Mouse (Mus musculus) G1E (cell line): Measurements from ENCODE around the gene Dbp. TPM values are rescaled to one million over a fixed set of nuclear protein-coding genes. Genes with fewer than 3 reads are reported as not detected.

ENCODE experiments used
- ATAC-seq: 2 replicates; pipeline ENCODE4 v1.8.0; 2016; ENCODE audit warnings: mild to moderate bottlenecking; ENCODE audit not compliant: insufficient number of reproducible peaks, poor library complexity, low FRiP score, severe bottlenecking; ENCODE audit errors: extremely low read depth
- DNase-seq: peaks from one replicate; pipeline ENCODE4 v3.0.0; 2012; ENCODE audit warnings: low spot score
- H3K27me3 ChIP-seq: 2 replicates; pipeline ENCODE4 v1.6.1; 2012; ENCODE audit warnings: mild to moderate bottlenecking, low read length, inconsistent platforms; ENCODE audit not compliant: insufficient read depth
- H3K36me3 ChIP-seq: replicated peaks from 2 replicates; pipeline ENCODE3; 2012; ENCODE audit warnings: mild to moderate bottlenecking, inconsistent platforms
- H3K4me1 ChIP-seq: 2 replicates; pipeline ENCODE4 v1.6.1; 2012; ENCODE audit warnings: low read depth, low read length, inconsistent platforms, mixed read lengths; ENCODE audit not compliant: insufficient read depth
- H3K4me3 ChIP-seq: 2 replicates; pipeline ENCODE4 v1.5.1; 2012; ENCODE audit warnings: low read depth, mild to moderate bottlenecking, inconsistent platforms, low read length, moderate library complexity, mixed read lengths
- H3K9me3 ChIP-seq: replicated peaks from 2 replicates; pipeline ENCODE4 v1.6.1; 2012; ENCODE audit warnings: inconsistent platforms
- CTCF ChIP-seq: IDR thresholded peaks from 2 replicates; pipeline ENCODE4 v1.5.1; 2012; ENCODE audit warnings: low read depth, low read length, inconsistent platforms, mixed read lengths
- GATA1 ChIP-seq: IDR thresholded peaks from 2 replicates; pipeline ENCODE4 v1.6.1; 2012; ENCODE audit warnings: borderline replicate concordance, low read length, inconsistent platforms, mixed read lengths
- GATA2 ChIP-seq: IDR thresholded peaks from 2 replicates; pipeline ENCODE4 v1.6.1; 2012; ENCODE audit warnings: low read depth, low read length, inconsistent platforms, borderline replicate concordance
- POLR2AphosphoS5 ChIP-seq: IDR thresholded peaks from 2 replicates; pipeline ENCODE4 v1.6.1; 2012; ENCODE audit warnings: low read depth, low read length, inconsistent platforms; ENCODE audit not compliant: insufficient replicate concordance
- TAL1 ChIP-seq: conservative IDR thresholded peaks from 2 replicates; pipeline ENCODE4 v1.6.1; 2012; ENCODE audit warnings: low read depth, low read length, inconsistent platforms, mixed read lengths
- polyA plus RNA-seq: library from polyadenylated mRNA; stranded (reverse); fragments of >175 nt; gene quantifications from 2 replicates; pipeline ENCODE4 v1.2.3, GENCODE M21; 2012
- total RNA-seq, 2 experiments: library from RNA; stranded (forward) in 1 of 2; stranded (reverse) in 1 of 2; fragments of 200-1000 nt in 1 of 2; fragments of >200 nt in 1 of 2; fragmentation: Nextera tagmentation in 1 of 2; gene quantifications; 2 replicates each; pipeline ENCODE4 v1.2.3; 2014 to 2017

Dbp gene
- total and polyA plus RNA-seq, 3 experiments: 18.0 to 33.7 (median 30.2) TPM

DNA sequence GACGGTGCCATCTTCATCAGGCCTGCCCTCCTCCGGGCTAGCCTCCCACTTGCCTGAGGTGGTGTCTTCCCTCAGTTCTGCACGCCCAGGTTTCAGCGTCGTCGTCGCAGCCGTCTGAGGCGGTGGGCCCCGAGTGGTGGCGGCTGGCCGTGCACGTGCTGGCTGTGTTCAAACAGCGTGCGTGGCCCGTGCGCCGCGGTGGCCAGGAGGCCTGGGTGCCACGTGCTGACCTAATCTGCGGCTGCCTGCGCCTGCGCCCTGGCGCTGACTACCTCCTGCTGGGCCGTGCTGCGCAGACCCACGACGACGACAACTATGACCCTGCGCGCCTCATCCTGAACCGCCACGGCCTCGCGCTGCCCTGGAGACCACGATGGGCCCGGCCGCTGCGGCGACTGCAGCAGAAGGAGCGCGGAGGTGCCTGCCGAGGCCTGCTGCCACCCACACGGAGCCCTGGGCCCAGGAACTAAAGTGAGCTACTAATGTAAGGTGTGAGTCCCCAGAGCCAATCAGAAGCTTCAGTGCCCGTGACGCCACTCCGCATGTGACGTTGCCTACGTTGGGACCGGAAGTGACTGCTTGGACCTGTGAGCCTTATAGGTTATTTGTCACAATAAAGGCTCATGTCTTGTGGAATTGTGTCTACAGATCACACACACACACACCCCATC is 10.8 kb upstream of the Dbp start, which contains the start of gene Sec1:
TSS of gene Sec1 (minus strand) at position 482 of the 671 bp plus-strand sequence.
- Histone ChIP-seq H3K36me3 (no peaks in the 10 kb centered on the region), H3K4me3 (no peak within 1 kb of the TSS), H3K27me3 (peaks cover 49% of the 10 kb centered on the region), H3K4me1 (peaks cover 12% of the 10 kb centered on the region), H3K9me3 (0 out of 2 replicates have a peak, but pooled peaks cover 4% of the 10 kb centered on the region)
- ATAC-seq (no peak), DNase-seq (no peak)
- TF ChIP-seq POLR2AphosphoS5 (no peak), GATA1 (no peak), TAL1 (no peak)

GRCm38 (mm10) chr7:45695098-45695497 is 9.8 kb upstream of the Dbp start:
- peaks cover 21% of the 10 kb centered on the region for H3K4me1 ChIP-seq
- 0 out of 2 replicates have a peak, but pooled peaks cover 4% of the 10 kb centered on the region for H3K9me3 ChIP-seq
- no peaks in the 10 kb centered on the region for H3K36me3 ChIP-seq
- DNase-seq (no peak), ATAC-seq (no peak)
- no peak overlapping the region for H3K4me3 ChIP-seq
- no peak for TF ChIP-seq POLR2AphosphoS5
- peaks cover 49% of the 10 kb centered on the region for H3K27me3 ChIP-seq

- no peak overlapping the region for H3K4me3 ChIP-seq
- TF ChIP-seq TAL1: no peak
- no peak for TF ChIP-seq GATA2
- TF ChIP-seq GATA1: no peak
- no peak for TF ChIP-seq POLR2AphosphoS5
- no peak for TF ChIP-seq CTCF
- no peaks in the 10 kb centered on the region for H3K36me3 ChIP-seq
- H3K27me3 ChIP-seq: peaks cover 52% of the 10 kb centered on the region
- DNase-seq (no peak), ATAC-seq (no peak)
- 0 out of 2 replicates have a peak, but pooled peaks cover 4% of the 10 kb centered on the region for H3K9me3 ChIP-seq
- H3K4me1 ChIP-seq: peaks cover 45% of the 10 kb centered on the region
Measured at GRCm38 (mm10) chr7:45697894-45698293, 7.0 kb upstream of the Dbp start.

DNA sequence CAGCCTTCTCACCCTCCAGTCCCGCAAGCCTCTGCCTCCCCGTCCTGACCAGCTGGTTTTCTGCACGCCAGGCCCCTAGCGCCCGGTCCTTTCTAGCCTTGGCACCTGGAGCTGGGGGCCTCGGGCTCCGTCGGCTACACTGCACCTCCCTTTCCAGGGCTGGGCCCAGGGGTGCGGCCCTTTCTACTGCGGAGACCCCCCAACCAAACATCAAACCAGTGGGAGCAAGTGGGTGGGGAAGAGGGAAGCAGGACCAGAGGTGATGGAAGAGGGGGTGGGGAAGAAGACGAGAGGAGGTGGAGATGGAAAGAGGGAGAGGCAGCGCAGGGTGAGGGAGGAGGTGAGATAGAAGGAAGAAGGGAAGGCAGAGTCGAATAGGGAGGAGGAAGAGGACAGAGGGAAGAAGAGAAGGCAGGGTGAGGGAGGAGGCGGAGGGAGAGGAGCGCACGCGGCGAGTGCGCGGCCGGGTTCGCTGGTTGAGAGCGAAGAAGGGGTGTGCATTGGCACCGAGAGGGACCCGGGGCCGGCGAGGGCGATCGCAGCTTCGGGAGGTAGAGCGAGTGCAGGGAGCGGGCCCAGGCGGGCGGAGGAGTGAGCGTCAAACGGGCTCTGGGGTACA is 5.3 kb upstream of the Dbp start, which contains the start of gene Car11:
TSS of gene Car11 (plus strand) at position 321 of the 619 bp plus-strand sequence.
- H3K27me3 ChIP-seq: peaks cover 49% of the 10 kb centered on the region
- ATAC-seq: no peak

DNA sequence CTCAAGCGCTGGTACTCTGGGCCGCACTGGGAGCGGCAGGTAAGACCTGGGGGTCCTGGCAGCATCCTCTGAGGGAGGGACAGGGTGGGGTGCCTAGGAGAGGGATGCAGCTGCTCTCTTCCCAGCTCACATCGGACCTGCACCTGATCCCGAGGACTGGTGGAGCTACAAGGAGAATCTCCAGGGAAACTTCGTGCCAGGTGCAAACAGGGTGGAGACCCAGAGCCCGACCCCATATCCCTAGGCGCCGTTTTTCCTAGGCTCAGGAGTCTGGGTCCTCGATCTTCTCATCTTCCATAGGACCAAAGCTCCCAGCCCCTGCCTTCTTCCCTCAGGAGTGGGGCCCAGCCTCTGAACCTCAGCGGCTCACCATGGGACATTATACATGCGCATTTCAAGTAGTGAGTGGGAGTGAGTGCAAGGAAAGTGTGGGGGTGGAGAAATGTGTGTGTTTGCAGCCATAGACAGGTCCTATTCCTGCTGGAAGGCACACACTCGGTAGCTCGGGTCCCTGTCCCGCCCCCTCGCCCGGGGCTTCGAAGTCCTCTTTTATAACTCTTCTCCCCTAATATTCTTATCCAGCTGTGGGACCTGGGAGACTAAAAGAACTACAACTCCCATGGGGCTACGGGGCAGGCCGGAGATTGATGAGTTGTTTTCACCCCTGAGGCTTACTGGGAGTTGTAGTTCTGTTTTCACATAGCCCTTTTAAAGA is 4.4 kb upstream of the Dbp start:
- Histone ChIP-seq H3K4me1 (peaks cover 61% of the 10 kb centered on the region), H3K4me3 (peak overlapping the region; percentile 38; the same call in 1 of the 2 replicates), H3K27me3 (peaks cover 49% of the 10 kb centered on the region), H3K36me3 (no peaks in the 10 kb centered on the region), H3K9me3 (no peaks in the 10 kb centered on the region)
- TF ChIP-seq TAL1: no peak
- no peak for TF ChIP-seq CTCF
- TF ChIP-seq POLR2AphosphoS5: no peak
- no peak for TF ChIP-seq GATA1
- no peak for TF ChIP-seq GATA2
- DNase-seq (peak; percentile 60), ATAC-seq (no peak)

More for the DNA sequence above, 5.3 kb upstream of the Dbp start, which contains the start of gene Car11:
- H3K4me1 ChIP-seq: peaks cover 58% of the 10 kb centered on the region
- H3K9me3 ChIP-seq: no peaks in the 10 kb centered on the region
- no peak for DNase-seq
- H3K36me3 ChIP-seq: no peaks in the 10 kb centered on the region
- peak within 1 kb of the TSS; percentile 38; the same call in 1 of the 2 replicates for H3K4me3 ChIP-seq
- no peak for TF ChIP-seq GATA1
- TF ChIP-seq GATA2: no peak
- TF ChIP-seq TAL1: no peak
- TF ChIP-seq POLR2AphosphoS5: no peak
- no peak for TF ChIP-seq CTCF

- no peak for ATAC-seq
- no peak for TF ChIP-seq GATA1
- no peak for TF ChIP-seq TAL1
- TF ChIP-seq POLR2AphosphoS5: no peak
- TF ChIP-seq GATA2: no peak
- TF ChIP-seq CTCF: no peak
- no peak overlapping the region for H3K4me3 ChIP-seq
- H3K36me3 ChIP-seq: no peaks in the 10 kb centered on the region
- H3K27me3 ChIP-seq: peaks cover 49% of the 10 kb centered on the region
- peaks cover 67% of the 10 kb centered on the region for H3K4me1 ChIP-seq
- DNase-seq: no peak
- H3K9me3 ChIP-seq: no peaks in the 10 kb centered on the region
Measured at GRCm38 (mm10) chr7:45701072-45701471, 3.8 kb upstream of the Dbp start.
